Mouse (Mus musculus): Measurements from ENCODE around the gene Slc29a1. TPM values are rescaled to one million over a fixed set of nuclear protein-coding genes. Genes with fewer than 3 reads are reported as not detected.

Gene Slc29a1
- total RNA-seq, 2 experiments from 2014 or later = 121 to 161 TPM

DNA sequence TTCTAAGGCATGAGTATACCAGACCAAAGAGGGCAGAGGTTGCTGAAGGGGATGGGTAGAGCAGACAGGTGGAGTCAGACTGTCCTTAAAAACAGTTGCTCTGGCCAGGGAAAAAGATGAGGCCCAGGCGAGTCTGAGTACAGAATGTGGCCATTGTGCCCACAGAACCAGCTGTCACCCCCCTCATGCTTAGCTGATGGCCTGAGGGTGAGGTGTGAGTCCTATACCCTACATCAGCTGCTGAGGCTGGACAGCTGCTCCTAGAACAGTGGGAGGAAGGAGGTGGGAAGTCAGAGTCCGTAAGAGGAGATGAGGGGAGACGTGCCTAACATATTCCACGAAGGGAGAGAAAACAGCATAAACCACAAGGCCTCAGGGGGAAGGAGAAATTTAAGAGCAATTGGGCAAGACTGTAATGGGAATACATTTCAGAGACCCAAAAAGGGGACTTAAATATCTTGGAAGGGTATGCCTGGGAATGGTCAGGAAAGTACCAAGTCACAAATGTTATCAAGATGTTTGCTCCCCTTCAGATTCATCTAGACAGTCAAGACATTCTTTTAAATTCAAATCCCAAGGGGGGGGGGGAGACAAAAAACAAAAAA lies 16.7 kb upstream of the Slc29a1 start:
- no peak for DNase-seq (ENCODE audit: low spot score in 2 of 2)

DNA sequence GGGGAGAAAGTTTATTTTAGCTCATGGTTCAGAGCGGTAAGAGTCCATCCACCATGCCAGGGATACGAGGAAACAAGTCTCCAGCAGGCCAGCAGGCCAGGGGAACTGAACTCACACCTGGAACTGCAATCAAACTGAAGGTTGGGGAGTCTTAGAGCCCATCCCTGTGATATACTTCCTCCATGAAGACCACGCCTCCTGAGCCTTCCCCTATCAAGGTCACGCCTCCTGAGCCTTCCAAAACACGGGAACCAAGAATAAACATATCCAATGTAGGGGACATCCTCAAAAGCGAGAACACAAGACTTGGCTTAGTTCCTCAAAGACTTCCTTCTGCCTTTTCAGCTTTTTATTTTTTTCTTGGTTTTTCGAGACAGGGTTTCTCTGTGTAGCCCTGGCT lies 13.5 kb upstream of the Slc29a1 start:
- no peak for DNase-seq (ENCODE audit: low spot score in 2 of 2)

GRCm38 (mm10) chr17:45612008-45612407 lies 12.6 kb upstream of the Slc29a1 start:
- no peak for DNase-seq (ENCODE audit: low spot score in 2 of 2)

GRCm38 (mm10) chr17:45610144-45610866 lies 10.9 kb upstream of the Slc29a1 start:
- no peak for DNase-seq (ENCODE audit: low spot score in 2 of 2)

- DNase-seq (ENCODE audit: low spot score in 2 of 2) = no peak
Measured at GRCm38 (mm10) chr17:45608396-45608795, 9.0 kb upstream of the Slc29a1 start.

GRCm38 (mm10) chr17:45606992-45607879 lies 7.8 kb upstream of the Slc29a1 start:
- no peak for DNase-seq (ENCODE audit: low spot score in 2 of 2)

GRCm38 (mm10) chr17:45602984-45603383 lies 3.6 kb upstream of the Slc29a1 start:
- no peak for DNase-seq (ENCODE audit: low spot score in 2 of 2)

- DNase-seq (ENCODE audit: low spot score in 2 of 2) = no peak
Measured at GRCm38 (mm10) chr17:45601877-45602304, 2.5 kb upstream of the Slc29a1 start, which contains the start of gene Mymx. Mymx (minus strand) TSS chr17:45602102.

- DNase-seq (ENCODE audit: low spot score in 2 of 2) = no peak
Measured at GRCm38 (mm10) chr17:45601325-45601724, 1.9 kb upstream of the Slc29a1 start.

GRCm38 (mm10) chr17:45600267-45600666 lies 861 bp upstream of the Slc29a1 start:
- no peak for DNase-seq (ENCODE audit: low spot score in 2 of 2)

- DNase-seq (ENCODE audit: low spot score in 2 of 2) = no peak
Measured at GRCm38 (mm10) chr17:45598891-45599290, 515 bp downstream of the Slc29a1 start.

GRCm38 (mm10) chr17:45598376-45598775 lies 1.0 kb downstream of the Slc29a1 start:
- no peak for DNase-seq (ENCODE audit: low spot score in 2 of 2)

GRCm38 (mm10) chr17:45597787-45598186 lies 1.6 kb downstream of the Slc29a1 start:
- DNase-seq (ENCODE audit: low spot score in 2 of 2) = no peak

- peak; percentile 72 to 73 for DNase-seq (ENCODE audit: low spot score in 2 of 2)
Measured at GRCm38 (mm10) chr17:45596631-45597396, 2.6 kb downstream of the Slc29a1 start.

DNA sequence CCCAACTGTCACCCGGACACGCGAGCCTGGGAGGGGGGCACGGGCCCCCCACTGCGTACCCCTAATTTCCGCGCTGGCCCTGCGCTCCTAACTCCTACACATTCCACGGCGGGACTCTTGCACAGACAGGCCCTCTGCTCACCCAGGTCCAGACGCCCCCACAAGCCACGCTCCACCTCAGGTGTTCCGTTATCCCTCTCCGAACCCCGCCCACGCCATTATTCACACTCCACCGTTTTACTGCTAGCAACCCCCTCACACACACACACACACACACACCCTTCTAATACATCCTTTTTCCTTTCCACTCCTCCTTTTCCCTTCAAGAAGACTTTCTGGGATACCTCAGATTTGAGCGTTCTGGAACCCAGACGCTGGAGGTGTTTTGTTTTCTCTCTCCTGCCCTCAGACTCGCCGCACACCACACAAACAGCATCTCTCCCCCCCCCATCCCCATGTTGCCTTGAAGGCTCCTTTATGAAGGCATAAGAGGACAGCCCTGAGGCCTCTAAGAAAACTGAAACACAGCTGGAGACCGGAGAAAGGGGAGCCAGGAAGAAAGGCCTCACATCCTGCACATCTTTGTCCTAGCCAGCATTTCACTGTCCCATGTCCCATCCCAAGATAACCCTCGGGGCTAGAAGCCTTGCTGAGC lies 3.5 kb downstream of the Slc29a1 start:
- no peak for DNase-seq (ENCODE audit: low spot score in 2 of 2)

DNA sequence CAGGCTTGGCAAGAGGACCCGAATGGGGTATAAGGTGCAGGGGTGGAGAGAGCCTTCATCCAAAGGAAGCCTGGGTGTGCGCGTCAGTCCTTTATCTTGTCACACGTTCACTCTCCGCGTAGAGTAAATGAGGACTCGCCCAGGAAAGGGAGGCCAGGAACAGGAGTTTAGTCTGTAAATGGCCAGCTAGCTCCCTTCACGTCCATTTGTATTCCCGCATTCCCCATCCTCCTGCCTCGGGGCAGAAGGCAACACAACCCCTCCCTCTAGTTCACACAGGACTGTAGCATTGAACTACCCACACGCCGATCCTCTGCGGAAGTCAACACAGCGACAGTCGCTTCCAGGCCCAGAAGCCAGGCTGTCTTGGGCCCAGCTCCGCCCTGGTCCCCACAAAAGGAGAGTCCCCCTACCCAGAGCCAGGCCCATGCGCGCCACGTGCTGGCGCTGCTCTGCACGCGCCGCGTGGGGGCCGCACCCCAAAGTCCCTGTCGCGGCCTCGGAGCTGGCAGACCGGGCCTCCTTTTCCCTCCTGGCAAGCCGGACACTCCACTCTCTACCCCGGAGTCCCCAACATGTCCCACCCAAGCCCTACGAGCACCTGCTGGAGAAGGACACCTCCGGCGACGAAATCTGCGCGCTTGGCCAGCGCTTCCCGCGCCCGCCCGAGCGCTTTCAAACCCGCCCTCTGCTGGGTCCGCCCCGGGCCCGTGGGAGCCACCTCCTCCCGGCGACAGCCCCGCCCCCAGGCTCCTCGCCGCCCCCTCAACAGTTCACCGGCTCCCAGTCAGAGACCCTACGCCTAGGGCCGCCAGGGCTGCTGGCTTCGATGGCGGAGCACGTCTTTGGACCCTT lies 4.3 kb downstream of the Slc29a1 start:
- DNase-seq (ENCODE audit: low spot score in 2 of 2) = peak; percentile 77 to 85

DNA sequence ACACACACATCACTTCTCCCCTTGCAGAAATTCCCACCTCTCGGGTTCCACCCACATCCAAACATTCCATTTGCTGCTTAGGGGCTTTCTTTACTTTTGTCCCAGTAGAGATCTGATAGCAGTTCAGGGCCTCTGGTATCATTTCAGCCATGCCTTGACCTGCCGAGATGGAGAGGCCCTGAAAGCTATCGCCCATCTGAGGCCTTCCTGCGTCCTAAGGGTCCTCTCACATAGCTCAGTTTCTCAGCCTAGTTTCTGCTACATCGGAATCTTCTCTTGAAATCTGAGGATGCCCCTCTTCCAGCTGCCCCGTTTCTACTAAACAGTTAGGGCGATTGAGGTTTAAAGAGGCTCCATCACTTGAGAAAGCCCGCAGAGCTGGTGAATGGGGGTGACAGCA lies 5.2 kb downstream of the Slc29a1 start:
- DNase-seq (ENCODE audit: low spot score in 2 of 2) = no peak

DNA sequence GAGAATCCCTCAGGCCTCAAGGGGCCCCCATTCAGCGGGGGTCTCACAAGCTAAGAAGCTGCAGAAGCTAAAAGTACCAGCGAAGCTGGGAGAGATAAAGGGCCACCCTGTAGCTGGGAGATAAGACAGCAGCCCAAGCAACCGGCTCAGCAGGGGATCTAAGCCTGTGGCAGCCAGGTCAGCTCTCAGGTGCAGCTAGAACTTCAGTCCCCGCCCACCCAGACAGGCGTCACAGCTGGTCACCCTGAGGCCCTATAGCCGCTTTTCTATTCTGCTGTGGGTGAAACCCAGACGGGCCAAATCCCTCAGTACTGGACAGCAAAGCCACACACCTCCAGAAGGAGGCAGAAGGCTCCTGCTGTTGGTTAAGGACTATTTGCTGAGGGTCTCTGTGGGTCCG lies 5.9 kb downstream of the Slc29a1 start:
- no peak for DNase-seq (ENCODE audit: low spot score in 2 of 2)

All from adrenal gland, adult 18-20 months (tissue).